9 mouse cellular contexts compared by ENCODE assay signal in genomic region chr10:9053371-9053770, GRCm38 (mm10).
DNase-seq lines count a peak whose midpoint lies in the region; ATAC-seq and TF ChIP-seq lines count a peak whose summit lies in the region.
"Had no signal": no experiment of that assay in that cellular context is flagged by ENCODE, and none has a peak within 500 bp of the region (broad histone marks: within the 10 kb centered on the region; RNA-seq: fewer than 3 reads in every experiment).

No protein-coding gene starts in this region.

- H3K9ac ChIP-seq in forebrain, embryonic 13.5 days = no peak overlapping the region
- H3K9ac ChIP-seq in limb, embryonic 14.5 days (ENCODE audit: low read depth, low read length, severe bottlenecking) = no peak overlapping the region
- H3K9ac ChIP-seq in midbrain, embryonic 14.5 days (replicated peaks; ENCODE audit: low read length) = no peak overlapping the region
- H3K9ac ChIP-seq in kidney, embryonic 16.5 days (replicated peaks; ENCODE audit: low read length) = no peak overlapping the region

- no peak overlapping the region for H3K4me2 ChIP-seq in forebrain, embryonic 13.5 days
- H3K4me2 ChIP-seq in limb, embryonic 14.5 days (replicated peaks; ENCODE audit: low read depth, low read length, severe bottlenecking) = no peak overlapping the region
- H3K4me2 ChIP-seq in midbrain, embryonic 14.5 days (ENCODE audit: low read length) = no peak overlapping the region
- no peak overlapping the region for H3K4me2 ChIP-seq in kidney, embryonic 16.5 days (replicated peaks; ENCODE audit: low read depth, low read length)

- no peak overlapping the region for H3K4me3 ChIP-seq in forebrain, embryonic 13.5 days
- H3K4me3 ChIP-seq in forebrain, embryonic 10.5 days = no peak overlapping the region
- no peak overlapping the region for H3K4me3 ChIP-seq in limb, embryonic 14.5 days (replicated peaks; ENCODE audit: low read length)
- H3K4me3 ChIP-seq in limb, embryonic 10.5 days = no peak overlapping the region
- no peak overlapping the region for H3K4me3 ChIP-seq in midbrain, embryonic 14.5 days (replicated peaks; ENCODE audit: low read depth, low read length)
- H3K4me3 ChIP-seq in kidney, embryonic 16.5 days (ENCODE audit: low read length) = no peak overlapping the region
- H3K4me3 ChIP-seq: erythroblast, embryonic 14.5 days had no signal

- no peak for TF ChIP-seq POLR2A in limb, embryonic 14.5 days (IDR thresholded peaks at IDR 0.05; ENCODE audit: borderline replicate concordance, extremely low read depth, insufficient read depth, insufficient read length)

- no peaks in the 10 kb centered on the region for H3K36me3 ChIP-seq in forebrain, embryonic 13.5 days (ENCODE audit: poor library complexity, severe bottlenecking)
- H3K36me3 ChIP-seq in forebrain, embryonic 10.5 days (replicated peaks) = no peaks in the 10 kb centered on the region
- H3K36me3 ChIP-seq in limb, embryonic 14.5 days (ENCODE audit: control insufficient read depth, insufficient read depth, low read length) = no peaks in the 10 kb centered on the region
- no peaks in the 10 kb centered on the region for H3K36me3 ChIP-seq in limb, embryonic 10.5 days
- no peaks in the 10 kb centered on the region for H3K36me3 ChIP-seq in midbrain, embryonic 14.5 days (ENCODE audit: control insufficient read depth, insufficient read depth, low read length)
- no peaks in the 10 kb centered on the region for H3K36me3 ChIP-seq in kidney, embryonic 16.5 days (ENCODE audit: insufficient read depth, low read length)

- no peaks in the 10 kb centered on the region for H3K27me3 ChIP-seq in forebrain, embryonic 13.5 days
- no peaks in the 10 kb centered on the region for H3K27me3 ChIP-seq in forebrain, embryonic 10.5 days (ENCODE audit: poor library complexity, severe bottlenecking)
- H3K27me3 ChIP-seq in limb, embryonic 14.5 days (ENCODE audit: control insufficient read depth, insufficient read depth, low read length) = no peaks in the 10 kb centered on the region
- H3K27me3 ChIP-seq in limb, embryonic 10.5 days (ENCODE audit: low read depth, poor library complexity, severe bottlenecking) = no peaks in the 10 kb centered on the region
- H3K27me3 ChIP-seq in midbrain, embryonic 14.5 days (ENCODE audit: control insufficient read depth, insufficient read depth, low read length) = no peaks in the 10 kb centered on the region
- no peaks in the 10 kb centered on the region for H3K27me3 ChIP-seq in kidney, embryonic 16.5 days (ENCODE audit: insufficient read depth, low read length)

- ATAC-seq in forebrain, embryonic 13.5 days = peak; percentile 84
- ATAC-seq in limb, embryonic 14.5 days (ENCODE audit: low FRiP score, low read depth) = peak; percentile 68; the same call in 1 of the 2 replicates
- ATAC-seq in midbrain, embryonic 14.5 days (ENCODE audit: low FRiP score, low TSS enrichment) = peak; percentile 66; the same call in 1 of the 2 replicates
- no peak for ATAC-seq in kidney, embryonic 16.5 days (ENCODE audit: low FRiP score, low TSS enrichment)

- H3K4me1 ChIP-seq in forebrain, embryonic 13.5 days = 0 out of 2 replicates have a peak, but pooled peaks cover 3% of the 10 kb centered on the region
- H3K4me1 ChIP-seq in forebrain, embryonic 10.5 days = 0 out of 2 replicates have a peak, but pooled peaks cover 5% of the 10 kb centered on the region
- no peaks in the 10 kb centered on the region for H3K4me1 ChIP-seq in limb, embryonic 14.5 days (ENCODE audit: control insufficient read depth, insufficient read depth, low read length)
- no peaks in the 10 kb centered on the region for H3K4me1 ChIP-seq in limb, embryonic 10.5 days
- H3K4me1 ChIP-seq in midbrain, embryonic 14.5 days (ENCODE audit: control insufficient read depth, insufficient read depth, low read length) = peaks cover 4% of the 10 kb centered on the region; the same call in 1 of the 2 replicates
- H3K4me1 ChIP-seq in kidney, embryonic 16.5 days (ENCODE audit: insufficient read depth, low read length) = no peaks in the 10 kb centered on the region

- no peak overlapping the region for H3K27ac ChIP-seq in forebrain, embryonic 13.5 days
- H3K27ac ChIP-seq in forebrain, embryonic 10.5 days = no peak overlapping the region
- no peak overlapping the region for H3K27ac ChIP-seq in limb, embryonic 14.5 days (replicated peaks; ENCODE audit: low read depth, low read length)
- H3K27ac ChIP-seq in limb, embryonic 10.5 days = no peak overlapping the region
- no peak overlapping the region for H3K27ac ChIP-seq in midbrain, embryonic 14.5 days (replicated peaks; ENCODE audit: low read depth, low read length)
- no peak overlapping the region for H3K27ac ChIP-seq in kidney, embryonic 16.5 days (ENCODE audit: low read length)

- no peak for DNase-seq in forebrain, embryonic 10.5 days (ENCODE audit: extremely low spot score, low spot score)
- DNase-seq in limb, embryonic 14.5 days (ENCODE audit: low spot score) = peak; percentile 52
- no peak for DNase-seq in limb, embryonic 10.5 days (ENCODE audit: low spot score)
- peak; percentile 78 for DNase-seq in embryo, embryonic 10.5 days (ENCODE audit: low spot score)
- peak; percentile 89 for DNase-seq in midbrain, embryonic 14.5 days
- DNase-seq in ovary, adult 18-20 months (ENCODE audit: low spot score) = no peak

- no peaks in the 10 kb centered on the region for H3K9me3 ChIP-seq in forebrain, embryonic 13.5 days (replicated peaks)
- H3K9me3 ChIP-seq in forebrain, embryonic 10.5 days = no peaks in the 10 kb centered on the region
- no peaks in the 10 kb centered on the region for H3K9me3 ChIP-seq in limb, embryonic 14.5 days (ENCODE audit: control insufficient read depth, low read length)
- no peaks in the 10 kb centered on the region for H3K9me3 ChIP-seq in limb, embryonic 10.5 days (replicated peaks)
- no peaks in the 10 kb centered on the region for H3K9me3 ChIP-seq in midbrain, embryonic 14.5 days (ENCODE audit: control insufficient read depth, low read length)
- H3K9me3 ChIP-seq in kidney, embryonic 16.5 days (ENCODE audit: low read length) = no peaks in the 10 kb centered on the region

- 42% methylated on average over 4 of the region's 4 CpGs for WGBS in forebrain, embryonic 13.5 days
- 57% methylated on average over 4 of the region's 4 CpGs for WGBS in forebrain, embryonic 10.5 days
- 43% methylated on average over 4 of the region's 4 CpGs for whole genome bisulfite sequencing in limb, embryonic 14.5 days
- 63% methylated on average over 4 of the region's 4 CpGs for WGBS in limb, embryonic 10.5 days
- 38% methylated on average over 4 of the region's 4 CpGs for WGBS in midbrain, embryonic 14.5 days
- WGBS in kidney, embryonic 16.5 days = 50% methylated on average over 4 of the region's 4 CpGs

Comparison
In these comparisons a context has a peak if more than half of its experiments do, and no peak if none do; other contexts are left out.
1. DNase-seq: peak in limb, embryonic 14.5 days (single experiment), embryo, embryonic 10.5 days (single experiment) and midbrain, embryonic 14.5 days (single experiment); none in forebrain, embryonic 10.5 days (single experiment), limb, embryonic 10.5 days (single experiment) and ovary, adult 18-20 months (single experiment).